Mouse (Mus musculus) hindbrain, embryonic 11.5 days (tissue): Measurements from ENCODE around the gene Ncan. TPM values are rescaled to one million over a fixed set of nuclear protein-coding genes. Genes with fewer than 3 reads are reported as not detected.
A peak's percentile ranks its signal among the peaks of the same experiment; 100 is the strongest.

Source experiments
- ATAC-seq: fragments of 200-750 bp; cut with Nextera tagmentation; 2 replicates; pipeline ENCODE4 v1.8.0; 2017; ENCODE audit warnings: mild to moderate bottlenecking, moderate TSS enrichment, moderate library complexity; ENCODE audit not compliant: low FRiP score
- DNase-seq: peaks from one replicate; pipeline ENCODE4 v3.0.0-alpha.2; 2015; ENCODE audit warnings: low spot score
- H3K27ac ChIP-seq: fragments of 300-500 bp; sonication (generic); 2 replicates; pipeline ENCODE4 v1.5.1; 2014; ENCODE audit warnings: mild to moderate bottlenecking, low read depth, low read length
- H3K27me3 ChIP-seq: fragments of 300-500 bp; sonication (generic); 2 replicates; pipeline ENCODE4 v1.6.1; 2014; ENCODE audit warnings: mild to moderate bottlenecking, low read length, moderate library complexity, mixed read lengths; ENCODE audit not compliant: control insufficient read depth, insufficient read depth
- H3K36me3 ChIP-seq: fragments of 300-500 bp; sonication (generic); 2 replicates; pipeline ENCODE4 v1.6.1; 2014; ENCODE audit warnings: mild to moderate bottlenecking, low read length, moderate library complexity, mixed read lengths; ENCODE audit not compliant: control insufficient read depth, insufficient read depth
- H3K4me1 ChIP-seq: fragments of 300-500 bp; sonication (generic); replicated peaks from 2 replicates; pipeline ENCODE4 v1.6.1; 2014; ENCODE audit warnings: low read length, mixed read lengths; ENCODE audit not compliant: control insufficient read depth, insufficient read depth
- H3K4me2 ChIP-seq: fragments of 300-500 bp; sonication (generic); replicated peaks from 2 replicates; pipeline ENCODE4 v1.6.1; 2014; ENCODE audit warnings: mild to moderate bottlenecking, low read depth, low read length
- H3K4me3 ChIP-seq: fragments of 300-500 bp; sonication (generic); 2 replicates; pipeline ENCODE4 v1.5.1; 2014; ENCODE audit warnings: low read depth, low read length
- H3K9ac ChIP-seq: fragments of 300-500 bp; sonication (generic); 2 replicates; pipeline ENCODE4 v1.6.1; 2014; ENCODE audit warnings: low read depth, low read length
- H3K9me3 ChIP-seq: fragments of 300-500 bp; sonication (generic); 2 replicates; pipeline ENCODE4 v1.6.1; 2016; ENCODE audit warnings: low read length; ENCODE audit not compliant: control insufficient read depth
- WGBS: fragments of 180-500 bp; shearing (Covaris S2); extraction: QIAGEN DNeasy Blood & Tissue Kit; methylation state at CpG from one replicate; pipeline ENCODE4 v1.1.7; 2014; 5-methylcytosine and 5-hydroxymethylcytosine counted together
- polyA plus RNA-seq: library from polyadenylated mRNA; unstranded; fragments of >200 nt; fragmentation: Nextera tagmentation; extraction: Ambion mirVana; gene quantifications from 2 replicates; pipeline ENCODE4 v1.2.1, GENCODE M21; 2014

The Ncan gene
- polyA plus RNA-seq, 1 experiment from 2014 or later = 74.5 TPM

DNA sequence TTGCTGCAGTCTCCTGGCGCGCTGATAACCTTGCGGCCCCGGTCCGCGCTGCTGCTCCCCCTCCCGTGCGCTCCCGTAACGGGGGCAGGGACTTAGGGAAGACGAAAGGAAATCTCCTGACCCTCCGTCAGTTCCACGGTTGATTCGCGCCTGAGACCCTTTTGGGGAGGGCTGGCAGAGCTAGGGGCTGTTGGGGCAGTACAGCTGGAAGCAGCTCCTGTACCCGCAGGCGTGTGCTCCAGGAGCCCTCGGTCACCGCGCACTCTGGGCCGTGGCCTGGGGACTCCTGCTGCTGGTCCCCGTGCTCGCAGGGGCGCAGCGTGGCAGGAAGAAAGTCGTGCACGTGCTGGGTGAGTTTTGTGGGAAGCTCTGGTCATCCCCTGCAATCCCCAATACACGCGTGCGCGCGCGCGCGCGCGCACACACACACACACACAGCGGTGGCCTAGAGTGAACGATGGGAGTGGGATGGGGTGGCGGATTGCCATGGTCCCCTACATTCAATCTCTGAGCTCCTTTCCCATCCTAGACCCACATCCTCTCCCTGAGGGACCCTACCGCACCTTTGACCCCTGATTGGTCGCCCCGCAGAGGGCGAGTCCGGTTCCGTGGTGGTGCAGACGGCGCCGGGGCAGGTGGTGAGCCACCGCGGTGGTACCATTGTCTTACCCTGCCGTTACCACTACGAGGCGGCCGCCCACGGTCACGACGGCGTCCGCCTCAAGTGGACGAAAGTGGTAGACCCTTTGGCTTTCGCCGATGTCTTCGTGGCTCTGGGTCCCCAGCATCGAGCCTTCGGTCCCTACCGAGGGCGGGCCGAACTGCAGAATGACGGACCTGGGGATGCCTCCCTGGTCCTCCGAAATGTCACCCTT lies 36.2 kb downstream of the Ncan start:
- Histone ChIP-seq H3K36me3 (no peaks in the 10 kb centered on the region), H3K4me3 (peak overlapping the region; percentile 35), H3K27me3 (peaks cover 67% of the 10 kb centered on the region), H3K9ac (peak overlapping the region; percentile 31), H3K4me2 (peak overlapping the region; percentile 63), H3K4me1 (peaks cover 16% of the 10 kb centered on the region), H3K9me3 (no peaks in the 10 kb centered on the region), H3K27ac (no peak overlapping the region)
- peak; percentile 62 for DNase-seq
- WGBS = 2% methylated on average over 64 of the region's 71 CpGs
- ATAC-seq = no peak

DNA sequence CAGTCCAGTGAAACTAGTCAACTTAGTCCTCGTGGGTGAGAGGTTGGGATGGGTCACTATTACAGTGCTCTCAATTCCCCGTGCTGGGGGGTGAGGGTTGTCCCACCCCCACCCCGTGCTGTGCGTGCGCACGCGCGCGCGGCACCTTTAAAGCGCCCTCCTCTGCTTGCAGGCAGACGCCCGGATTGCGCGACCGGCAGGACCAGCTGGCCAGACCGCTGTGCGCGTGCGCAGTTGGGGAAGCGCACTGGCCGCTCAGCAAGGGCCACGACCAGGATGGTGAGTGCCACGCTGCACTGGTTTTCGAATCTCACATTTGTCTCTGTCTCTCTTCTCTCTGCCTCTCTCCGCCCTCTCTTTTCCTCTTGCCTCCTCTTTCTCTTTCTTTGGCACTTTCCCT lies 37.4 kb downstream of the Ncan start, which contains the start of gene Hapln4:
Hapln4 (plus strand) TSS at position 173 of the 400 bp plus-strand sequence.
- H3K9me3 ChIP-seq = no peaks in the 10 kb centered on the region
- H3K4me2 ChIP-seq = peak within 1 kb of the TSS; percentile 63
- peak within 1 kb of the TSS; percentile 35 for H3K4me3 ChIP-seq
- DNase-seq (peak; percentile 79), ATAC-seq (peak; percentile 33; the same call in 1 of the 2 replicates)
- peaks cover 56% of the 10 kb centered on the region for H3K27me3 ChIP-seq
- WGBS = under 1% methylated on average over 24 of the region's 26 CpGs
- H3K36me3 ChIP-seq = no peaks in the 10 kb centered on the region
- peaks cover 13% of the 10 kb centered on the region for H3K4me1 ChIP-seq
- H3K9ac ChIP-seq = peak within 1 kb of the TSS; percentile 31
- H3K27ac ChIP-seq = no peak within 1 kb of the TSS

DNA sequence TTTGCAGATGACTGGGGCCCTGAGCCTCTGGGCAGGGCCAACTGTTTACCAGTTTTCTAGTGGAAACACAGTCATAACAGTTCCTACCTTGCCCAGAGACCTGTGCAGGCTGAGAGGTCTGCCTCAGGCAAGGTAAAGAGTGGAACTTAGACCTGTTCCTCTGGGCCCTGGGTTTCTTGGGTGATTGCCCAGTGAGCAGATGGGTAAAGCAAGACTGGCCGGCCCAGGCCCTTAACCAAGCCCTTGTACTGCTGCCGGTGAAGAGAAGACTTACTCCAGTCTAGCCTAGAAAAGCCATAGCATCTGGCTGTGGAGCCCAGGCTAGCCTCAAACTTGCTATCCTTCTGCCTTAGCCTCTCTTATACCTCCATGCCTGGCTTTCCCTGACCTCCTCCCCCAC lies 38.7 kb downstream of the Ncan start:
- DNase-seq = no peak
- H3K27me3 ChIP-seq = peaks cover 43% of the 10 kb centered on the region
- 97% methylated on average over 2 of the region's 2 CpGs for WGBS

DNA sequence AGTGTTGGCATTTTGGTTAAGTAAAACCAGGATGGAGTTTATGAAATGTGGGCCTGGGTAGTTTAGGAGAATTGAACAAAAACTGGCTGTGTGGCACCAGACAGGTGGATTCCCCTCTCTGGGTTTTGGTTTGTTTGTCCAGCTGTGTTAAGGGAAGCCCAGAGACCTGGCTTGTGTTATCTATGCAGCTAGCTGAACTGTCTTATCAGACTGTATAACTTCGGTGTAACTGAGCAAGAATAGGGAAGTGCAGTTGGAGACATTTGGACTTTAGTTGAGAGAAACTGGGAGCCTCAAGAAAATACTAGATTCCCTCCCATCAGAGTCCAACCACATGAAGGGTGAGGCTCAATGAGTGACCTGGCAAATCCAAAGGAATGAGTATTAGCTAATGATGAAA lies 47.0 kb downstream of the Ncan start:
- Histone ChIP-seq H3K4me3 (no peak overlapping the region), H3K36me3 (peaks cover 2% of the 10 kb centered on the region; the same call in 1 of the 2 replicates), H3K4me2 (no peak overlapping the region), H3K9ac (no peak overlapping the region), H3K4me1 (no peaks in the 10 kb centered on the region), H3K27me3 (no peaks in the 10 kb centered on the region), H3K27ac (no peak overlapping the region), H3K9me3 (no peaks in the 10 kb centered on the region)
- ATAC-seq = no peak
- WGBS = 80% methylated on average over 1 of the region's 1 CpGs
- no peak for DNase-seq

More for the DNA sequence above, 38.7 kb downstream of the Ncan start:
- no peaks in the 10 kb centered on the region for H3K36me3 ChIP-seq
- H3K9me3 ChIP-seq = no peaks in the 10 kb centered on the region
- H3K4me3 ChIP-seq = no peak overlapping the region
- H3K27ac ChIP-seq = no peak overlapping the region
- H3K4me2 ChIP-seq = no peak overlapping the region
- peaks cover 10% of the 10 kb centered on the region for H3K4me1 ChIP-seq
- ATAC-seq = no peak
- H3K9ac ChIP-seq = no peak overlapping the region

DNA sequence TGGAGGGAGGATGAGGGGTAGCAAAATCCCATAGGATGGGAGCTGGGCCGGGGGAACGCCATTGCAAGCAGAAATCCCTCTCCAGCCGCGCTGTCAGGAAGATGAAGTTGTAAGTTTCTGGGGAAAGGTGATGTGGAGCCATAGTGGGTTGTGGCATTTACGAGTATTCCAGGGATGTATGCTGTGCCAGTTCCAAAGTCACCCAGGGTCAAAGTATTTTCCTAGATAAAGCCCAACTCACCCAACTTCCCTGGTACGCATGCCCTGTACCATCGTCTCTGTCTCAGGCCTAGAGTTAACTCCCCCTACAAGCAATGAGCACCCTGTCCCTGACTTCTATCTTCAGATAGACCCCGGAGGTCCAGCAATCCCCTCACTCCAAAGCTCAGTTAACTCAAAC lies 47.6 kb downstream of the Ncan start:
- peaks cover 2% of the 10 kb centered on the region; the same call in 1 of the 2 replicates for H3K36me3 ChIP-seq
- H3K9me3 ChIP-seq = no peaks in the 10 kb centered on the region
- H3K4me3 ChIP-seq = no peak overlapping the region
- H3K27me3 ChIP-seq = no peaks in the 10 kb centered on the region
- no peak overlapping the region for H3K4me2 ChIP-seq
- 72% methylated on average over 8 of the region's 8 CpGs for WGBS
- no peak overlapping the region for H3K27ac ChIP-seq
- no peak for ATAC-seq
- no peaks in the 10 kb centered on the region for H3K4me1 ChIP-seq
- no peak for DNase-seq
- no peak overlapping the region for H3K9ac ChIP-seq

DNA sequence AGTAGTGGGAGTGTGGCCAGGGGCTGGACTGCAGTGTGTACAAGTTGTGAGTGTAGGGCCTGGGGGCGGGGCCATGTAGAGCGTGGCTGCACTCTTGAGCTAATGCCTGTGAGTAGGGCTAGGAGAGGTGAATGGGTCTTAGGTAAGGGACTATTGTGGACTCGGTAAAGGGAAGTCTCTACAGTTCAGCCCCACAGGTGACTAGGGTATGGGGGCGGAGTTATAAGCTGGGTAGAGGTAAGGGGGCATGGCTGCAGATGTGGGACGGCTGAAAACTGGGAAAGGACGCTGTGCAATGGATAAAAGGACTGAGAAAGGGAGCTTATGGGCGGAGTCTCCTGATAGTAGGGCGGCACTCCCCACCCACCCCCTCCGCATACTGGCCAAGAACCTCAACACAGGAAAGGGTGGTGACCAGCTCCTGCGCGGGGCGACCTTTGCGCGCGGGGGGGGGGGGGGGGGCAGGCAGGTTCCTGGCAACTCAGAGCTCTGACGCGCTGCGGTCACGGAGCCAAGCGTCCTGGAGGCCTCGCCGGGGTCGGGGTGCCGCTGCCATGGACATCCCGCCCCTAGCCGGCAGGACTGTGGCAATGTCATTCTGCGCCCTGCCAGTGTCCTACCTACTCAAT lies 48.1 kb downstream of the Ncan start, which contains the start of gene Tm6sf2:
Tm6sf2 (plus strand) TSS at position 484 of the 629 bp plus-strand sequence.
- 15% methylated on average over 21 of the region's 27 CpGs for WGBS
- ATAC-seq (0 out of 2 replicates have a peak, but pooled peaks have one; percentile 35), DNase-seq (no peak)
- Histone ChIP-seq H3K4me2 (no peak within 1 kb of the TSS), H3K9ac (no peak within 1 kb of the TSS), H3K9me3 (no peaks in the 10 kb centered on the region), H3K4me1 (no peaks in the 10 kb centered on the region), H3K27me3 (no peaks in the 10 kb centered on the region), H3K36me3 (peaks cover 2% of the 10 kb centered on the region; the same call in 1 of the 2 replicates), H3K27ac (no peak within 1 kb of the TSS), H3K4me3 (no peak within 1 kb of the TSS)

DNA sequence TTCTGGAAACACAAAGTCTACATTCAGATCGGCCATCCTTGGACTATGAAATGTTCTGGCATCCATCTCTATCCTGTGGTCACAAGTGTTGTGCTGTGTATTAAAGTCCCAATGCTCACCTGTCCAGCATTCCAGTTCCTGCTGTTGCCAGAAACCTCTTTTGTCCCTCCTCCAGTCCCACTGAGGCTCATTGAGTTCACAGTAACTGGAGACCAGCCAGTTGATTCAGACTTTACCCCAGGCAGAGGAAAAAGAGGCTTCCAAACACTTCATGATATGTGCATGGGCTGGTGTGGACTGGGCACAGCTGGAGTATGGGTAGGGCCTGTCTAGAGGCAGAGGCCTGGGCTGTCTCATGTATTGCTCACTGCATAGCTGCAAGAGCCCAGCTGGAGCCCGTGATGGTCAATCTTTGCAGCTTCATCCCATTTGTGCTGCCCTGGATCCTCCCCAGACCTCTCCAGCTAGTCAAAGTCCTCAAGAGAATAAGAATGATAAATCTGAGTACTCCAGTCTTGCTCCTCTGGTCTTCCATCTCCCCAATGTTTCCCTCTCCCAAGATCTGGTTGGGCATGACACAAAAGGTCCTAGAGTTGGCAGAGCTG lies 48.7 kb downstream of the Ncan start:
- Histone ChIP-seq H3K4me2 (no peak overlapping the region), H3K36me3 (peaks cover 2% of the 10 kb centered on the region; the same call in 1 of the 2 replicates), H3K27me3 (no peaks in the 10 kb centered on the region), H3K4me3 (no peak overlapping the region), H3K27ac (no peak overlapping the region), H3K4me1 (no peaks in the 10 kb centered on the region), H3K9me3 (no peaks in the 10 kb centered on the region), H3K9ac (no peak overlapping the region)
- DNase-seq (no peak), ATAC-seq (no peak)
- WGBS = 87% methylated on average over 2 of the region's 2 CpGs

DNA sequence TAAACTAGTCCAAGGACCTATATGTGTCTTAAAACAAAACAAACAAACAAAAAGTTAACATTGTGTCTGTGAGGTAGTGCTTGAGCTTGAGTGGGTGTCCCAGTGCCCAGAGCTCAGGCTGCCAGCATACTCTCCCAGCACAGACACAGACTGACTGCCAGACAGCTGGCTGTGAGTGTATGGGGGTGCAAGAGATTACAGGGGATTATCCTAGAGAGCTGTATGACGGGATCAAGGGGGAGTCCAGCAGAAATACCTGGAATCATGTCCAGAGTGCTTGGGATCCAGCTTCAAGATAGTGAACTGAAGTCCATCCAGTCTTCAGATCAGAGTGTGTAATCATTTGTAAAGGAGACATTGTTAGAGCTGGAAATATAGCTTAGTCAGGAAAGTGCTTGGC lies 63.0 kb downstream of the Ncan start:
- Histone ChIP-seq H3K27ac (no peak overlapping the region), H3K9ac (no peak overlapping the region), H3K27me3 (no peaks in the 10 kb centered on the region), H3K4me1 (no peaks in the 10 kb centered on the region), H3K9me3 (no peaks in the 10 kb centered on the region), H3K4me3 (no peak overlapping the region), H3K4me2 (no peak overlapping the region), H3K36me3 (peaks cover 13% of the 10 kb centered on the region)
- WGBS = 93% methylated on average over 1 of the region's 1 CpGs
- no peak for ATAC-seq
- no peak for DNase-seq
